Mouse (Mus musculus) megakaryocyte, embryonic 14.5 days (primary cell): ENCODE results near the gene Sdf2. TPM values are rescaled to one million over a fixed set of nuclear protein-coding genes. Genes with fewer than 3 reads are reported as not detected.

Experiments
- H3K27me3 ChIP-seq: replicated peaks from 2 replicates; pipeline ENCODE3; 2012; ENCODE audit warnings: inconsistent platforms
- H3K36me3 ChIP-seq: replicated peaks from 2 replicates; pipeline ENCODE3; 2012; ENCODE audit warnings: low read length, inconsistent platforms, mixed read lengths
- H3K4me1 ChIP-seq: 2 replicates; pipeline ENCODE4 v1.6.1; 2012; ENCODE audit warnings: inconsistent platforms
- H3K4me3 ChIP-seq: replicated peaks from 2 replicates; pipeline ENCODE3; 2012; ENCODE audit warnings: moderate library complexity, mild to moderate bottlenecking, inconsistent platforms
- H3K9me3 ChIP-seq: 2 replicates; pipeline ENCODE4 v1.6.1; 2012; ENCODE audit warnings: inconsistent platforms
- FLI1 ChIP-seq: IDR thresholded peaks from 2 replicates; pipeline ENCODE4 v1.6.1; 2012; ENCODE audit warnings: low read length, inconsistent platforms, mixed read lengths
- GATA1 ChIP-seq: IDR thresholded peaks from 3 replicates; pipeline ENCODE4 v1.6.1; 2012; ENCODE audit warnings: mixed read lengths, low read length, inconsistent platforms, borderline replicate concordance
- polyA plus RNA-seq: library from polyadenylated mRNA; stranded (reverse); fragments of >175 nt; gene quantifications from 2 replicates; pipeline ENCODE4 v1.2.3, GENCODE M21; 2012; ENCODE audit warnings: low replicate concordance; ENCODE audit not compliant: insufficient read depth

Sdf2 gene
- polyA plus RNA-seq, 1 experiment = 13.3 TPM

GRCm38 (mm10) chr11:78290654-78291053, 45.1 kb downstream of the Sdf2 start, which contains the start of gene BC030499:
Gene BC030499, plus strand, starts transcription at chr11:78290841.
- H3K9me3 ChIP-seq = no peaks in the 10 kb centered on the region
- H3K4me1 ChIP-seq = no peaks in the 10 kb centered on the region
- H3K4me3 ChIP-seq = no peak within 1 kb of the TSS
- H3K27me3 ChIP-seq = no peaks in the 10 kb centered on the region
- TF ChIP-seq GATA1 = no peak
- TF ChIP-seq FLI1 = no peak
- peaks cover 95% of the 10 kb centered on the region for H3K36me3 ChIP-seq

GRCm38 (mm10) chr11:78294585-78294984, 49.0 kb downstream of the Sdf2 start:
- TF ChIP-seq GATA1 (no peak), FLI1 (no peak)
- no peaks in the 10 kb centered on the region for H3K27me3 ChIP-seq
- H3K4me1 ChIP-seq = peaks cover 3% of the 10 kb centered on the region; the same call in 1 of the 2 replicates
- no peaks in the 10 kb centered on the region for H3K9me3 ChIP-seq
- H3K4me3 ChIP-seq = no peak overlapping the region
- H3K36me3 ChIP-seq = peaks cover 66% of the 10 kb centered on the region

- no peaks in the 10 kb centered on the region for H3K27me3 ChIP-seq
- peaks cover 28% of the 10 kb centered on the region for H3K36me3 ChIP-seq
- peaks cover 39% of the 10 kb centered on the region for H3K4me1 ChIP-seq
- no peak for TF ChIP-seq FLI1
- no peak for TF ChIP-seq GATA1
- H3K9me3 ChIP-seq = no peaks in the 10 kb centered on the region
- H3K4me3 ChIP-seq = peak overlapping the region; percentile 95
Measured at GRCm38 (mm10) chr11:78300917-78301316, 55.4 kb downstream of the Sdf2 start.

- no peaks in the 10 kb centered on the region for H3K27me3 ChIP-seq
- H3K36me3 ChIP-seq = peaks cover 28% of the 10 kb centered on the region
- TF ChIP-seq FLI1 (no peak; the same call in 1 of the 2 replicates), GATA1 (no peak)
- peak within 1 kb of the TSS; percentile 95 for H3K4me3 ChIP-seq
- H3K9me3 ChIP-seq = no peaks in the 10 kb centered on the region
- peaks cover 45% of the 10 kb centered on the region for H3K4me1 ChIP-seq
Measured at GRCm38 (mm10) chr11:78301357-78302084, 56.0 kb downstream of the Sdf2 start, which contains the start of gene Spag5. Gene Spag5, plus strand, starts transcription at chr11:78301529.

Other genes starting within 250 kb of the Sdf2 start
- 5.9 and 7.0 TPM in 2 replicates for gene Dhrs13, start 213.5 kb upstream of the Sdf2 start, polyA plus RNA-seq
- gene Flot2, start 207.8 kb upstream of the Sdf2 start, polyA plus RNA-seq = 2.2 and 9.5 TPM in 2 replicates
- gene Eral1, start 165.4 kb upstream of the Sdf2 start, polyA plus RNA-seq = 1.6 TPM in 1 of 2 replicates, not detected in the other
- gene Fam222b, start 151.1 kb upstream of the Sdf2 start, polyA plus RNA-seq = 32.0 and 49.0 TPM in 2 replicates
- gene Traf4, start 80.2 kb upstream of the Sdf2 start, polyA plus RNA-seq = 4.8 and 6.3 TPM in 2 replicates
- 1.3 and 2.2 TPM in 2 replicates for gene Nek8, start 69.1 kb upstream of the Sdf2 start, polyA plus RNA-seq
- gene Tlcd1, start 69.0 kb upstream of the Sdf2 start, polyA plus RNA-seq = 35.9 and 67.9 TPM in 2 replicates
- gene Rpl23a, start 62.2 kb upstream of the Sdf2 start, polyA plus RNA-seq = 151 and 1,521 TPM in 2 replicates
- gene Rab34, start 57.3 kb upstream of the Sdf2 start, polyA plus RNA-seq = 4.5 TPM in 1 of 2 replicates, not detected in the other
- gene Proca1, start 52.4 kb upstream of the Sdf2 start, polyA plus RNA-seq = 0.22 TPM in 1 of 2 replicates, not detected in the other
- 95.6 and 155 TPM in 2 replicates for gene Supt6, start 241 bp downstream of the Sdf2 start, polyA plus RNA-seq
- gene 2610507B11Rik, start 16.0 kb downstream of the Sdf2 start, polyA plus RNA-seq = 17.1 and 39.7 TPM in 2 replicates
- not detected in 2 replicates for gene BC030499, start 45.1 kb downstream of the Sdf2 start, polyA plus RNA-seq
- 16.9 and 30.9 TPM in 2 replicates for gene Spag5, start 55.8 kb downstream of the Sdf2 start, polyA plus RNA-seq
- gene Aldoc, start 77.2 kb downstream of the Sdf2 start, polyA plus RNA-seq = 25.1 and 40.6 TPM in 2 replicates
- 53.1 and 73.7 TPM in 2 replicates for gene Pigs, start 82.7 kb downstream of the Sdf2 start, polyA plus RNA-seq
- 319 and 574 TPM in 2 replicates for gene Unc119, start 97.7 kb downstream of the Sdf2 start, polyA plus RNA-seq
- not detected in 2 replicates for gene Foxn1, start 140.8 kb downstream of the Sdf2 start, polyA plus RNA-seq
- 0.07 TPM in 1 of 2 replicates, not detected in the other for gene Slc13a2, start 176.5 kb downstream of the Sdf2 start, polyA plus RNA-seq
- 0.18 TPM in 1 of 2 replicates, not detected in the other for gene Slc46a1, start 220.0 kb downstream of the Sdf2 start, polyA plus RNA-seq